Mouse (Mus musculus) right cerebral cortex, postnatal 4 days (tissue): ENCODE results near the gene Npw.
"Not testable (repeated sequence)": the region's sequence is repeated elsewhere in the genome, so short reads cannot be mapped to it uniquely, and the experiment has no call there.

Experiments
- DNase-seq: peaks from one replicate; pipeline ENCODE4 v3.0.0-alpha.2; 2022

Gene Npw

DNA sequence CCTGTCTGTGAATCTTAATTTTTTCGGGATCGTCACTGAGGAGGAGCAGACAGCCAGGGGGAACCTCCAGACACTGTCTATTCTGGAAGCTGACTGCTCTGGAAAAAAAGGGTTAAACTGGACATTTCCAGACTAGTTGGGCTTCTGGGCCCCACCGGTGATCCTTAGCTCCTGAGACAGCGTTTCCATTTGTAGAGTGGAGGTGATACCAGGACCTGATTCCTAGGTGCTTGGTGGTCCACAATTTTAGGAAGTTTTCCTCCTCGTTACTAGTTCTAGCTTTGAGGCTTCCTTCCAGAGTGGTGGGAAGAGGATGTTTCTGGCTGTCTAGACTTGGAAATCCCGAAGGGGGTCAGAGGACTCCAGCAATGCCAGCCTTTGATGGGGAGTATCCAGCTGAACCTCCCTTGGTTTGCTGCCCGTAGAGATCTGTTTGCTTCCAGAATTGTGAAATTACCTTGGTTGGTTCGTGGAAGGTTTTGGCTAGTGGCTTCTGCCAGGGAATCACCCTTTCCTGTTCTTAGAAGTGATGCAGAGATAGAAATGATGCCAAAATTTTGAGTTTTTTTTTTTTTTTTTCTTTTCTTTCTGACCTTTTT is 12.1 kb upstream of the Npw start:
- no peak for DNase-seq

DNA sequence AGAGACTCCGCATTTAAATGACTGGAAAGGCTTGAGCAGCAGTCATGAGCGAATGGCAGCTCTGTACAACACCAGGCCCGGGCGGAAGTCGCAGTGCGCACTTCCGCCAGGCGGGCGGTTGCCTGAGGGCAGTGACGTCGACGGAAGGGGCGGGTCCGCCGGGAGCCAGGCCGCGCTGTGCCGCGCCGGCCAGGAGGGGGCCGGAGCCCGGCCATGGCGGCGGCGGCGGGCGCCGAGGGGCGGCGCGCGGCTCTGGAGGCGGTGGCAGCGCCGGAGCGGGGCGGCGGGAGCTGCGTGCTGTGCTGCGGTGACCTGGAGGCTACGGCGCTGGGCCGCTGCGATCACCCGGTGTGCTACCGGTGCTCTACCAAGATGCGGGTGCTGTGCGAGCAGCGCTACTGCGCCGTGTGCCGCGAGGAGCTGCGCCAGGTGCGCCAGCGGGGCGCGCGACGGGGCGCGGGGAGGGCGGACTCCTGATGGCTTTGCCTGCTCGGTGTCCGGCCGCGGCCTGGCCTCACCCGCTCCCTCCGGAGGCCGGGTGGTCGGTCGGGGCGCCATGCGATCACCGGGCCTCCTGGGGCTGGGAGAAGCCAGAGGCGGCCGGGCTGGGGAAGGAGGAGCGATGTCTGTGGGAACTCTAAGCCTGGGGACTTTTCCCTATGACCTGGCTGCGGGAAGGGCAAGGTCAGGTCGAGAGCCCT is 11.4 kb upstream of the Npw start, which contains the start of gene Zfp598:
TSS of gene Zfp598 (plus strand) at position 143 of the 701 bp plus-strand sequence.
- peak; percentile 91 for DNase-seq

DNA sequence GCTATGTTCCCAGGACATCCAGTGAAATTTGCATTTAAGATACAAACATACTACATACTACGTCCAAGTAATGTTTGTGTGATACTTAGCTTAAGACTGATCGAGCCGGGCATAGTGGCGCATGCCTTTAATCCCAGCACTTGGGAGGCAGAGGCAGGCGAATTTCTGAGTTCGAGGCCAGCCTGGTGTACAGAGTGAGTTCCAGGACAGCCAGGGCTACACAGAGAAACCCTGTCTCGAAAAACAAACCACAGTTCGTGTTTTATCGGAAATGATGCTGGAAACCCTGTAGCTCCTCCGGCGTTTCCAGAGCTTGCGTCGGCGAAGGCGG is 10.9 kb upstream of the Npw start:
- DNase-seq, result not testable (repeated sequence)

DNA sequence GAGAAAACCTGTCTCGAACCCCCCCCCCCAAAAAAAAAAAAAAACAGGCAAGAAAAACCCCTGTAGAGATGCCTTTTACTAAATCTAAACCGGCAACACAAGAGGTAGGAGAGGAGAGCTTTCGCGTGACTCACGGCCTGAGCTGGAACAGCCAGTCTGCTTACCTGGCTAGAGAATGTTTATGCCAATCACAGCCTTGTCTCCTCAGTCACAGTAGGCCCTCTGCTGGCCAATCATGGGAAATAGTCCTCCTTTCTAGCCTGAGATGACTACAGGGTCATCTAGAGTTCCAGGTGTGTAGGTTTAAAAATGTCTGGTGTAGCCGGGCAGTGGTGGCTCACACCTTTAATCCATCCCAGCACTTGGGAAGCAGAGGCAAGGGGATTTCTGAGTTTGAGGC is 9.2 kb upstream of the Npw start:
- DNase-seq, result no peak

DNA sequence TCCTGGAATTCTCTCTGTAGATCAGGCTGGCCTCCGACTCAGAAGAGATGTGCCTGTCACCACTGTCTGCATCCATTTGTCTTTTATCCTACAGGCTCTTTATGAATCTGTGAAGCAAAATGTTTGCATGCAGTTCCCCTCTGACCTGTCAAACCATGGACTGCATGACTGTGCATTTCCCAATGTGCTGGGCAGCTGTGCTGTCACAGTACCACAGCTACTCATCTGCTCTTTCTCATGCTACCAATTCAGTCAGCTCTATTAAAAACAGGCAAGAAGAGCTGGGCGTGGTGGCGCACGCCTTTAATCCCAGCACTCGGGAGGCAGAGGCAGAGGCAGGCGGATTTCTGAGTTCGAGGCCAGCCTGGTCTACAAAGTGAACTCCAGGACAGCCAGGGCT is 8.8 kb upstream of the Npw start:
- not testable (repeated sequence) for DNase-seq

DNA sequence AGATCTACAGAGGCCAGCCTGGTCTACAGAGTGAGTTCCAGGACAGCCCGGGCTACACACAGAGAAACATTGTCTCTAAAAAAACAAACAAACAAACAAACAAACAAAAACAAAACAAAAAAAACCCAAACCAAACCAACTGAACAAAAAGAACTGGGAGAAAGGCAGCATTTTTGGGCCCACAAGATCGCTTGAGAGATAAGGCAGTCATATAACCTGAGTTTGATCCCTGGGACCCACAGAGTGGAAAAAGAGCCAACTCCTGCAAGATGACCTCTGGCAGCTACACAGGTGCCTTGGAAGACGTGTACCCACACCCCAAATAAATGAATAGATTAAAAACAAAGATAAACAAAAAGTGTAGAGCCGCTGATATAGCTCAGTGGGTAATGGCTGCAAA is 3.3 kb downstream of the Npw start:
- DNase-seq, result no peak

DNA sequence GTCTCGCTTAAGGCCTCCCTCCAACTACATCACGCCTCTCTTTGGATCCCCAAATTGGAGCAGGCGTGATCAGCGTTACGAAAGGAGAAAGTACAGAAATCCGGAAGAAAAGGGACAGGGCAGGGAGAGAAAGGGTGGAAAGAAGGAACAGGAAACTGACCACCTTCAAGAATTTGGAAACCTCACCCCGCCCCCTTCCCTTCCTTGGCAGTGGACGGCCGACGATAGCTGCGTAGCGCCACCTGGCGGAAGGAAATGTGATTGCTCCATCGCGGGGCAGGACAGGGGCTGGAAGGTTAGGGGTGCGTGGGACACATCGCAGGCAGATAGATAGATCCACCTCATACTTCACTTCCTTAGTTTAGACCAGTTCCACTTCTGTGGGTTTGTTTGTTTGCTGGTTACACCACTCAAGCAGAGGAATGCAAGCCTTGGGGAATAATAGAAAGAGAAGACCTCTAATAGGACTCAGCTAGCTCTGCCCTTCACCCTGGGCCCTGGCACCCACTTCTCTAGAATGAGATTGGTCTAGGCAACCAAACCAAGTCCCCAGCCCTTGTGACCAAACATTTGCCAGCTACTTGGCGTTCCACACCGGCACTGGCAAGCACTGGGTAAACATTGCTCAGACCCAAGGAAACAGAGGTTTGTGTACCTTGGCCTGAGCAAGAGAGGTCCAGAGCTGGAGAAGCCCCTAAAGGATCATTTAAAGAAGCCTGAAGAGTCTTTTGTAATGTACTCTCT is 4.1 kb downstream of the Npw start:
- peak; percentile 69 for DNase-seq

DNA sequence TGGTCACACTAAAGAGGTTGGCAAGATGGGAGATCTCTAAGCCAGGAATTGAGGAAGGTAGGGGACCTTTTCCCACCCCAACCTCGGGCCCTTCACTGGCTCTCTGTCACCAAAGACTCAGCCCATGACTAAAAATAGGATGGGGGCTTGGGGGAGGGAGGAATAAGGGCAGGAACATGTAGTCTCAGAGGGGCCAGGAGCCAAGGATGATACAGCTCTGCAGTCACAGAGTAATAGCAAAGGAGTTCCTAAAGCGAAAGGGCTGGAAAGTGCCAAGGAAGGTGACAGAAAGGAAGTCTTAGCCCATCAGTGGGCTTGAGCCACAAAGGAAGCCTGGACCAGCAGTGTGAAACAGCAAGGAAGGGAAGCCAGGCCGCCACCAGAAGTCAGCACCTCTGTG is 6.4 kb downstream of the Npw start:
- DNase-seq, result no peak

DNA sequence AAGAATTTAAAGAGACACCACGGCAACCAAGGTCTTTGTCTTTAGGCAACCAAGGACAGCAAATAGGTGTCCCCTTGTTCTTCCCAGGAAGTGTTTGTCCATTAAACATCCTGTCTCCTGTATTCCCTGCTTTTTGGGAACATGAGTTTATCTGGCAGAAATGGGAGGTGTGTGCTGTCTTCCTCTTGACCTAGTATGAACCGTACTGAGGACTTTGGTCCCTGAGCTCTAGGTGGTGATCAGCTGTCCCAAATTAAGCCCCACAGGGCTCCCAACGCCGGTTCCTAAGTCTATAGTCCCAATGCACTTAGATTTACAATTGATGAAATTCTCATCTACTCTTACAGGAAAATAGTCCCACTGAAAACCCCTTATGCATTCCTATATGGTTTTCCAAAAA is 7.5 kb downstream of the Npw start:
- DNase-seq, result no peak

DNA sequence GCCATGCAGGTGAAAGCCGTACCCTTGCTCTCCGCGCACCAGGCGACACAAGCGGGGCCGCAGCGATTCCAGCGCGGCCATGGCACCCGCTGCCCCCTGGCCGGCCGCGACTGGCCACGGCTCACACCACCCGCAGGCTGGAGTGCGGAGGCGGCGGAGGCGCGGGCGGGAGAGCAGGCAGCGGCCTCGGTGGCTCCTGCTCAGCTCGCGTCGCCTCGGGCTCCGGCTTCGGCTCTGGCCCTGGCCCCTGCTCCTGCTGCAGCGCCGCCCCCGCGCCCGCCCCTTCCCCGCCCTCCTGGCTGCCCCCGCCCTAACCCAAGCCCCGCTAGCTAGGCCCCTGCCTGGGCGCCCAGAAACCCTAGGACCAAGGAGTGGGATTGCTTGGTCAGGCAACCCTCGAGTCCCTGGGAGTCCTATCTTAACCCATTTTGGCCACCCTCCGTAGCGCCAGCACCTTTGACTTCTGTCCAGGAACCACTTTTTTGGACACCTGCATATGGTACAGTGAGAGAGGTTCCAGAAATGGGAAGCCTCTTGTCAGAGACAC is 8.1 kb downstream of the Npw start, which contains the start of gene Slc9a3r2:
TSS of gene Slc9a3r2 (minus strand) at position 258 of the 547 bp plus-strand sequence.
- peak; percentile 58 for DNase-seq

DNA sequence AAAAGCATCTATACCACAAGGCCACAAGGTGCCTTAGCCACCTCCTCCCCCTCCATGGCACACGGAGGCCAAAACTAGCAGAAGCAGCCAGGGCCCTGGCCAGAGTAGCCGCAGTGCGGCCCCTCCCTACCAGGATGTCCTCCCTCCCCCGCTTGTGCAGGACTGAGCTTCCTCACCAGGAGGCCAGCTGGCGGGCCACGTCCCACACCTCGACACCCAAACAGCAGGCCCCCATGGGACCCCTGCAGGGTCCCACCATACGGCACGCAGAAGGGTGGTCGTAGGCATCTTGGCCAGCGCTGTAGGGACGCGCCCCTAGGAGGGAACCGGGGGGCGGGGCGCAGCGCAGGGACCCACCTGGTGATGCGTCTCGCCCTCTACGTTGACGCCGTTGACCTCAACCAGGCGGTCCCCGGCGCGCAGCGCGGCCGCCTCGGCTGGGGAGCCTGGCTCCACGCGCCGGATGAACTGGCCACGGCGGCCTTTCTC is 8.6 kb downstream of the Npw start:
- DNase-seq, result peak; percentile 30

DNA sequence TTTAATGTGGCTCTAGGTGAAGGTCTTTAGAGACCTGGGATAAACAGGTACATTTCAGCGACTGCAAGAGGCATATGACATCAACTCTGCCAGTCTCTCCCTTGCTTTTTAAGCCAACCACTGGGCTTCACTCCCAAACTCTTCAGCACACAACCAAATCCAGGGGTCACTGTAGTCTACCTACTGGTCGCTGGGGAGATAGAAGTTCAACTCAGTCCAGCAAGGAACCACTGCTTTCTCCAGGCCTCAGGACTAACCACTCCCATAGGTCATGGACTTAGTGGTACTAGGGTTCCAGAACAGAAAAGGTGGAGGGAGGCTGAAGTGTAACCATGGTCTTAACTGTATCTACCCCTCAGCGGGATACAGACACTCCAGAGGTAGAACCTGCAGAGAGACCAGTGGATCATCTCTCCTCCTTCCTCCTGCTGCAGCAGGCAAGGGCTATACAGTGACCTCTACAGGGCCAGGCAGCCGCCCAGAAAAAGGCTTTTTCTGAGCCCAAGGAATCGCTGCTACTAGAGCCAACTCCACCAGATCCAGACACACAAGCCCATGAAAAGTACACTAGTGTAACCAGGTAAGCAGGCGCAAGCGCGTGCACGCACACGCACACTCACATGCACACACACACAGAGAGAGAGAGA is 9.4 kb downstream of the Npw start:
- DNase-seq, result no peak

DNA sequence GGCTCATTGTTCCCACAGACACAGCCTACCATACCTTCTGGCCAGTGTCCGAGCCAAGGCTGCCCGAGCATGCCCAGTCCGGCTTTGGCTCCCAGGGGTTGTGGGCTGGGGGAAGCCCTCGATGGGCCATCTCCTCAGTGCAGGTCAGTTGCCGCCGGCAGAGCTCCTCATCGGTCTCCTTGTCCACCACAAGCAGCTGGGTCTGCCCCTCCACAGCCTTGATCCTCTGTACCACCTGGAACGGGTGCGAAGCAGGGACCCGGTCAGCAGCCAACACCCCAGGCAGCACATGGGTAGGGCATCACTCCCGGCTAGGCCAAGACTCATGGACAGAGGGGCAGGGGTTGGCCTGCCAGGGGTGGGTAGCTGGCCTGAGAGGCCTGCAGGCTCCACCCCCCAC is 10.8 kb downstream of the Npw start:
- DNase-seq, result no peak

DNA sequence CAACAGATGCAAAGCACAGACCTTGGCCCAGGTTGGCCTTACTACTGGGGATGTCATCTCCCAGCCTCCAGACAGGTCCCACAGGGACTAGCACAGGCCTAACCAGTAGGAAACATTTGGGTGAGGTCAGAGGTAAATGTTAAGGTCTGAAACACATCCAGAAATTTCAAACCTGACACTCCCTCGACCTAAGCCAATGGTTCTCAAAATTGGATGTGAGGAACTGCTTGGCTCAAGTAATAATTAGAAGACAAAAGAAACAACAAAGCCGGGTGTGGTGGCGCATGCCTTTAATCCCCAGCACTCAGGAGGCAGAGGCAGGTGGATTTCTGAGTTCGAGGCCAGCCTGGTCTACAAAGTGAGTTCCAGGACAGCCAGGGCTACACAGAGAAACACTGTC is 11.9 kb downstream of the Npw start:
- DNase-seq, result no peak

DNA sequence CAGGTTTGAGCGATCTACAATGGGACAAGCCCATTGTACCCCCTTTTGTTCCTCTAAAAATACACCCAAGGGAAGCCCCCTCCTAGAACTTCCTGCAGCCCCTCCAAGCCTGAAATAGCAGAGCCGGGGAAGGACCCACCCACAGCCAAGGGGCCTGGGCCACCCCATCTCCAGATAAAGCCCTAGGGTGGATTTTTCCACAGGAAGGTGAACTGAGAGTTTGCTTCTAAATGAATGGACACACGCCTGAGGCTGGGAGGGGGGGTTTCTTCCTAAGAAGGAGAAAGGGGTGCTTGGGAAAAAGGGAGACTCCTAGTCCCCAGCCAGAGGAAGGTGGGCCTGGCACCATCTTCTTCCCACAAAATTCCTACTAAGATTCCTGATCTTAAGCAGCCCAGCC is 12.3 kb downstream of the Npw start:
- DNase-seq, result no peak

DNA sequence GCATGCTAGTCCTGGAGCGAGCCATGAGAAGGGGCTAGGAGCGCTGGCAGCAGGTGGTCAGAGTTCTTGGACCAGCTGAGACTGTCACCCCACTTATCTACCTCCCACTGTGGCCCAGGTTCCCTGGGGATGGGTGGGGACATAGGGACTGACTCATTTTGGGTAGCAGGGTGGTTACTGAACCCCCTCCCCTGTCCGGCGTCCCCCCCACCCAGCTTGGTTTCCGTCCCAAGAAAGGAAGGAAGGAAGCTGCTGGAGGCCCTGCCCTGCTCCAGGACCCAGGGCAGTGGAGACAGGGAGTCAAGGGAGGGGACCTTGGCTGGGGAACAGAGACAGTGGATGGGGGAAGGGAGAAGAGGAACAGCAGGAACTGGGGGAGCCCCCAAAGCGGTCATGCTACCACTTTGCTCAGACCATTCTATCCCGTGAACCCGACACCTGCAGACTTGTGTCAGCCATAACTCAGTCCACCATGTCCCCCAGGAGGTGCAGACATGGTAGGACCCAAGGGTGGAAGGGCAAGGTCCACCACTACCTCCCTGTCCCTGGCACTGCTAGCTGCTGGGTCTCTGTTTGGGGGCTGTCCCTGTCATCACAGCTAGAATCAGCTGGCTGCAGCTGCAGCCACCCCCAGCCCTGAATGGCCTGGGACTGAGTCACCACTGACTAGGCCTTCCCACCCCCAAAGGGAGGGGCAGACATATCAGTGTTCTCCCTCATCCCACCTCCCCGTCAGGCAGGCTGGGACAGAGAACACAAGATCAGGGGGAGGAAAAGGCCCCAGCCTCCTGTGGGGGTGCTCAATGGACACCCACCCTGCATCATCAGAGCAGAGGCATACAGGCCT is 13.2 kb downstream of the Npw start:
- DNase-seq, result no peak

DNA sequence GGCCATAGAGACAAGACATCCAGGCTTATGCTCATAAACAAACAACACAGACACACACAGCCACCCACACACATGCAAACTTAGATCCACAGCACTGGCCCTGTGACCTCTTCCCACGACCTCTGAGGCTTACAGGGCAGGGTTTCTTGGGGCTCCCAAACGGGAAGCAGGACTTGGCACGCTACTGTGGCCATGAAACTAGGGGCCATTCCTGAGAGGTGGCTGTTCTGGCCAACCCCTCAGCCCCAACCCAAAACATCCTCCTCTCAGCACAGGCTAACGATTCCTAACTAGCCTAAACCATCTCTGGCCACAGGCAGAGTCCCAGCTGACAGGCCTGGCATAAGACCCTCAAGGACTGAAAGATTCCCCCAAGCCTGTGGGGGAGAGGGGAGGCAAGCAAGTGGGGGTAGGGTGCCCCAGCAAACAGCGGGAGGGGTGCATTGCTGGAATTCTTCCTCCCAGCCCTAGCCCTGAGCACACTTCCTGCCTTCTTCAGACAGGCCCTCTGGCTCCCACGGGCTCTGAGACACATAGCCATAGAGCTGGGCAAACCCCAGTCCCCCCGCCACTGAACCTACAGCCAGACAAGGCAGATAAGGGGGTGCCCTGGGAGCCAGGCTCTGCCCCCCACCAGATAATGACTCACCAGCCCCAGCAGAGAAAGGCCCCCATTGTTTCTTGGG is 14.1 kb downstream of the Npw start:
- DNase-seq, result no peak

DNA sequence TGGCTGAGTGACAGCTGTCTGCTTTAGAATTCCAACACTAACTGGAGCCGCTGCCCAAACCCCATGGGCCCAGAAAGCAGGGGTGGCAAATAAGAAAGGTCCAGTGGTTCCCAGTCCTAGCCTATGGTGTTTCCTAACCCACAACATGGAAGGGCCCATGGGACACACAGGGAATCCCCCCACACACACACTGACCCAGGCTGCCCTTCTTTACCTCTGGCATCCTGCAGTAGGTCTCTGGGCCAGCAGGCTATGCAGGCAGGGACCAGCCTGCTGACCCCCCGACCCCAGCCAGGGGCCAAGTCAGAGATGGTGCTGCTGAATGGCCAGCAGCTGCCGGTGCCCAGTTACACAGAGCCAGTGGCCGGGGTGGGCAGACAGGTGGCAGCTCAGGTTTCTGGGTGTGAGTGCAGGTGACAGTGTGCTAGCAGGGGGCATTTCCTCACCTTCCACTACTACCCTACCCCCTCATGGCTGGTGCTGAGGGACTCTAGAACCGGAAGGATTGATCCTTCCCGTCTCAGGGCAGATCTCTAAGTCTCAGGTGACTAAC is 15.4 kb downstream of the Npw start:
- no peak for DNase-seq

DNA sequence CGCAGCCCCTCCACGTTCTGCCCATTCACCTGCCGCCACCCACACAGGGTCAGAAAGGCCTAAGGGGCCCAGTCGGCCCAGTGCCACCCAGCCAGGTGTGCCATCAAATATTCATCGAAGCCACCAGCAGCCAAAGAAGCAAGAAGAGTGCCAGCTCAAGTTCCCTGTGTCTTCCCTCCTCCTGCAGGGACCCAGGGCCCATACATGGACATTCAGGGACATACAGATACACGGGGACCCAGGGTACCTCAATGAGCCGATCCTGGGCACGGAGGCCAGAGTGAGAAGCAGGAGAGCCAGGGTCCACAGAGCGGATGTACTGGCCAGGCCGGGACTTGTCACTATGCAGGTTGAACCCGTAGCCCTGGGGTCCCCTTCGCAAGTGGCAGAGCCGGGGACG is 16.3 kb downstream of the Npw start:
- no peak for DNase-seq

DNA sequence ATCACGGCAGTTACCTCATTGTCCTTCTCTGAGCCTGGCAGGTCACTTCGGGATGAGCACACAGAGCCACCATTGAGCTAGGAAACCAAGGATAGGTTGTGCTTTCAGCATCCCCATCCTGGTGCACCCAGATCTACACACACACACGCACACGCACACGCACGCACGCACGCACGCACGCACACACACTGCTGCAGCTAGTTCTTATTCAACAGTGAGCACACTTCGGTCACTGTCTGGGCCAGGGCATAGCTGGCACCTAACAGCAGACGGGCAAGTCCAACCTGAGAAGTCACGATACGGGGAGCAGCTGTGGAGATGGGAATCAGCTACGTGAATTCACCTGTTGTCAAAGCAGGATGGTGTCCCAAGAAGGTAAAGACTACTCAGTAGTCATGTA is 17.7 kb downstream of the Npw start:
- DNase-seq, result no peak

DNA sequence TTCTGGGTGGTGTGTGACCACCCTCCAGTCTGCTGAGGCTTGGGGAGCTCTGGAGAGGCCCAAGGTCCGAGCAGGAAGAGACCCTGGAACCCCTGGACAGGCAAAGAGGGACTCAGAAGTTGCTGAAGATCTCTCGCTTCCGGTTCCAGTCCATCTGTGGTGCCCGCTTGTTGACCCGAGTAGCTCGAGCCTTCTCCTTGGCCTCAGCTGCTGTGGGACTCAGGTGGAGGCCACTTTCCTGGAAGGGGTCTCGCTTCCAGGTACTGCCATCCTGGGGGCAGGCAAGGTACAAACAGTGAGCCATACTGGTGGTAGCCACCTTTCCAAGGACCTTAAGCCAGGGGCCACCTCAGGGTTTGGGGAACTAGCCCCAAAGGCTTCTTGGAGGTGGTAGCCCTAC is 18.1 kb downstream of the Npw start:
- no peak for DNase-seq
